Mouse (Mus musculus) limb, embryonic 11.5 days (tissue): ENCODE measurements at regions not wholly inside any gene's neighbourhood (a gene's known extent, or its start where the extent isn't known, plus 50 kb on each side); places are given as distances from the start of the nearest gene placed in this dataset.

Experiments used
- ATAC-seq: fragments of 200-750 bp; cut with Nextera tagmentation; 2 replicates; pipeline ENCODE4 v1.8.0; 2017; ENCODE audit warnings: low read depth; ENCODE audit not compliant: insufficient number of reproducible peaks, low FRiP score, low TSS enrichment
- DNase-seq: peaks from one replicate; pipeline ENCODE4 v3.0.0-alpha.2; 2015; ENCODE audit warnings: low spot score
- H3K27ac ChIP-seq: fragments of 300-500 bp; sonication (generic); replicated peaks from 2 replicates; pipeline ENCODE4 v1.5.1; 2014; ENCODE audit warnings: low read depth, mild to moderate bottlenecking, low read length
- H3K27me3 ChIP-seq: fragments of 300-500 bp; sonication (generic); 2 replicates; pipeline ENCODE4 v1.6.1; 2014; ENCODE audit warnings: mild to moderate bottlenecking, low read length, mixed read lengths; ENCODE audit not compliant: control insufficient read depth, insufficient read depth
- H3K36me3 ChIP-seq: fragments of 300-500 bp; sonication (generic); 2 replicates; pipeline ENCODE4 v1.6.1; 2014; ENCODE audit warnings: mild to moderate bottlenecking, low read length, moderate library complexity, mixed read lengths; ENCODE audit not compliant: control insufficient read depth, insufficient read depth
- H3K4me1 ChIP-seq: fragments of 300-500 bp; sonication (generic); 2 replicates; pipeline ENCODE4 v1.6.1; 2014; ENCODE audit warnings: low read length, mixed read lengths; ENCODE audit not compliant: control insufficient read depth, insufficient read depth
- H3K4me2 ChIP-seq: fragments of 300-500 bp; sonication (generic); 2 replicates; pipeline ENCODE4 v1.6.1; 2014; ENCODE audit warnings: low read depth, mild to moderate bottlenecking, moderate library complexity; ENCODE audit not compliant: severe bottlenecking
- H3K4me3 ChIP-seq: fragments of 300-500 bp; sonication (generic); 2 replicates; pipeline ENCODE4 v1.5.1; 2014; ENCODE audit warnings: low read depth, low read length
- H3K9ac ChIP-seq: fragments of 300-500 bp; sonication (generic); 2 replicates; pipeline ENCODE4 v1.6.1; 2014; ENCODE audit warnings: mild to moderate bottlenecking, low read length
- H3K9me3 ChIP-seq: fragments of 300-500 bp; sonication (generic); 2 replicates; pipeline ENCODE4 v1.6.1; 2016; ENCODE audit warnings: low read length; ENCODE audit not compliant: control insufficient read depth
- WGBS: fragments of 180-500 bp; shearing (Covaris S2); extraction: QIAGEN DNeasy Blood & Tissue Kit; methylation state at CpG from one replicate; pipeline ENCODE4 v1.1.7; 2014; 5-methylcytosine and 5-hydroxymethylcytosine counted together

GRCm38 (mm10) chr1:176683146-176683545 lies 130.7 kb downstream of the Cep170 start:
- no peak for DNase-seq
- ATAC-seq = no peak
- Histone ChIP-seq H3K27ac (no peak overlapping the region), H3K27me3 (no peaks in the 10 kb centered on the region), H3K4me2 (no peak overlapping the region), H3K36me3 (no peaks in the 10 kb centered on the region), H3K9ac (no peak overlapping the region), H3K4me3 (no peak overlapping the region), H3K9me3 (no peaks in the 10 kb centered on the region), H3K4me1 (no peaks in the 10 kb centered on the region)
- 77% methylated on average over 6 of the region's 6 CpGs for WGBS

DNA sequence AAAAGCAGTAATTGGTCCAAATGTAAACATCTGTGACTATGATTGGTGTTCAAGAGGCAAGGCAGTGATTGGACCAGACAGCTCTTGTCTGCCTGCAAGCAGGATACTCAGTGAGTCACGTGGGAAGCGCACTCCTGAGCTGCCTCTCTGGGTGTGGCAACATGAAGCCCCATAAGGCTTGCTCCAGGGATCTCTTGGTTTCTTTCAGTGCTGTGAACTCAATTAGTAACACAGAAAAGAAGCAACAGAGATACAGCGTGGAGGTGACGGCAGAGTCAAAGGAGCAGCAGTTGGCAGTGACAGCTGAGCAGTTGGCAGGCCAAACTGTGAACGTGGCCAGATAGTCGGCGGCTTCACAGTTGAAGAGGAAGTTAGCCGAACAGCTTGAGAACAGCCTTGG lies 131.9 kb downstream of the Cep170 start:
- H3K27me3 ChIP-seq = no peaks in the 10 kb centered on the region
- DNase-seq (no peak), ATAC-seq (no peak)
- H3K9me3 ChIP-seq = no peaks in the 10 kb centered on the region
- no peak overlapping the region for H3K27ac ChIP-seq
- H3K4me2 ChIP-seq = no peak overlapping the region
- H3K4me1 ChIP-seq = no peaks in the 10 kb centered on the region
- no peaks in the 10 kb centered on the region for H3K36me3 ChIP-seq
- 81% methylated on average over 8 of the region's 8 CpGs for WGBS
- H3K4me3 ChIP-seq = no peak overlapping the region
- H3K9ac ChIP-seq = no peak overlapping the region

GRCm38 (mm10) chr1:176675184-176675583 lies 138.7 kb downstream of the Cep170 start:
- Histone ChIP-seq H3K36me3 (no peaks in the 10 kb centered on the region), H3K27me3 (no peaks in the 10 kb centered on the region), H3K9me3 (no peaks in the 10 kb centered on the region), H3K9ac (no peak overlapping the region), H3K27ac (no peak overlapping the region), H3K4me1 (no peaks in the 10 kb centered on the region), H3K4me3 (no peak overlapping the region), H3K4me2 (no peak overlapping the region)
- no peak for ATAC-seq
- no peak for DNase-seq

DNA sequence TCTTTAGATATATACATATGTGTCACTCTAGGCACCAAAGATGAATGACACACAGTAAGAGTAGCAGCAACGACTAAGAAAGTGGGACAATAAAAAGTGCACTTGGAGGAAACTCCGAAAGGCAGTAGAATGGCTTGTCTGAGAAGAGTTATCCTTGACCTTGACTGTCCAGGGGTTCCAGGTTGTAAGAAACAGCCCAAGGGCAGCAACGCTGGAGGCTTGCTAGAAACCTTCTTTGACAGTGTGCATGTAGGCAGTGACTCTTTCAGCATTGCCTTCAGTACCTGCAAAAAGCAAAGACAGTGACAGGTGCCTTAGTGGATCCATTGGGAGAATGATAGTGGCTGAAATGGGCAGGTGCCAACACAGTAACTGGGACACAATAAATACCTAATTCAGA lies 142.8 kb downstream of the Cep170 start:
- no peak for ATAC-seq
- H3K4me1 ChIP-seq = no peaks in the 10 kb centered on the region
- H3K27me3 ChIP-seq = no peaks in the 10 kb centered on the region
- no peak overlapping the region for H3K4me3 ChIP-seq
- H3K27ac ChIP-seq = no peak overlapping the region
- H3K4me2 ChIP-seq = no peak overlapping the region
- H3K36me3 ChIP-seq = no peaks in the 10 kb centered on the region
- WGBS = 81% methylated on average over 3 of the region's 3 CpGs
- H3K9me3 ChIP-seq = no peaks in the 10 kb centered on the region
- no peak for DNase-seq
- H3K9ac ChIP-seq = no peak overlapping the region

GRCm38 (mm10) chr1:176667552-176668306 lies 146.1 kb downstream of the Cep170 start:
- H3K4me2 ChIP-seq = no peak overlapping the region
- H3K4me1 ChIP-seq = no peaks in the 10 kb centered on the region
- no peak overlapping the region for H3K9ac ChIP-seq
- 74% methylated on average over 8 of the region's 8 CpGs for WGBS
- ATAC-seq (no peak), DNase-seq (no peak)
- H3K36me3 ChIP-seq = no peaks in the 10 kb centered on the region
- H3K27ac ChIP-seq = no peak overlapping the region
- no peak overlapping the region for H3K4me3 ChIP-seq
- no peaks in the 10 kb centered on the region for H3K9me3 ChIP-seq
- no peaks in the 10 kb centered on the region for H3K27me3 ChIP-seq

GRCm38 (mm10) chr1:176660286-176660685 lies 153.6 kb downstream of the Cep170 start:
- H3K4me1 ChIP-seq = no peaks in the 10 kb centered on the region
- DNase-seq (no peak), ATAC-seq (no peak)
- WGBS = 91% methylated on average over 6 of the region's 6 CpGs
- no peak overlapping the region for H3K4me2 ChIP-seq
- no peak overlapping the region for H3K27ac ChIP-seq
- H3K27me3 ChIP-seq = no peaks in the 10 kb centered on the region
- no peaks in the 10 kb centered on the region for H3K9me3 ChIP-seq
- H3K4me3 ChIP-seq = no peak overlapping the region
- H3K9ac ChIP-seq = no peak overlapping the region
- H3K36me3 ChIP-seq = no peaks in the 10 kb centered on the region

- ATAC-seq (no peak), DNase-seq (no peak)
- H3K27ac ChIP-seq = no peak overlapping the region
- no peaks in the 10 kb centered on the region for H3K36me3 ChIP-seq
- no peak overlapping the region for H3K4me2 ChIP-seq
- H3K4me1 ChIP-seq = no peaks in the 10 kb centered on the region
- no peaks in the 10 kb centered on the region for H3K9me3 ChIP-seq
- H3K4me3 ChIP-seq = no peak overlapping the region
- no peaks in the 10 kb centered on the region for H3K27me3 ChIP-seq
- no peak overlapping the region for H3K9ac ChIP-seq
Observed at GRCm38 (mm10) chr1:176658639-176659038, 155.2 kb downstream of the Cep170 start.

DNA sequence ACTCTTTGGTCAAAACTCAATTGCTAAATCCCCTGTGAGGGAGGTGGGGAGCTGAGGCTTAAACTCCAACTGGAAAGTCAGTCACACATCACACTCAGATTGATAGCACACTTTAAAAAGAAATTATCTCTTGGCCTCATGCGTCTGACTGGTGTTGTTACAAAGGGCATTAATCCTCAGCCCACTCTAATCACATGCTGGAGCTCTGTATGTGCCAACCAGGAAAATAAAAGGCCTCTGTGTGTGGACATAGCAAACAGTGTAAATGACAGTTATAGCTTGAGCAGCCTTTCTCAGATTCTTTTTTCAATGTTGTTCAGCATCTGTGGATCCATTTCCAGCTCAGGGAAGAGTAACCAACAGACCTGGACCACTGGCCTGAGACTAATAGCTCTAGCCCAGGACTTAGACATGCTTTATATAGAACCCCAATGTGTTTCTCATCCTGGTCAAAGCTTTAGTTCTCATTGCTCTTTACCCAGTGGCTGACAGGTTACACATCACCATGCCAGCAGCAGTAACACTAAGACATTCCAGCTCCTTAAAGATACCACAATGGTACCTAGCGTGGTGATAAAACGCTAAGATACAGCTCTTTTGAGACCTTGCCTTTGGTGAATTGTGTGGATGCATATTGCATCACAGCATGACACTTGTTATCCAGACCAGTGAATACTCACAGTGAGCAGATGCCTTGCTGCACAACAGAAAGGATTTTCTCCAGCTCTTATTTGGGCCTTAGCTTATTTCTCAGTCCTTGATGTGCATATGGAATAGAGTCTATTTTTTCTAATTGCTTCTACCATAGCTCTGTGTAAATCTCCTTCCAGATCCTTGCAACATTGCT lies 158.2 kb downstream of the Cep170 start:
- H3K4me1 ChIP-seq = no peaks in the 10 kb centered on the region
- DNase-seq = no peak
- no peak overlapping the region for H3K27ac ChIP-seq
- no peak overlapping the region for H3K4me2 ChIP-seq
- no peaks in the 10 kb centered on the region for H3K36me3 ChIP-seq
- no peak overlapping the region for H3K9ac ChIP-seq
- WGBS = 78% methylated on average over 3 of the region's 3 CpGs
- H3K9me3 ChIP-seq = no peaks in the 10 kb centered on the region
- H3K4me3 ChIP-seq = no peak overlapping the region
- H3K27me3 ChIP-seq = no peaks in the 10 kb centered on the region
- no peak for ATAC-seq
